Mouse (Mus musculus) liver, adult 2 months (tissue): ENCODE measurements at regions not wholly inside any gene's neighbourhood (a gene's known extent, or its start where the extent isn't known, plus 50 kb on each side); places are given as distances from the start of the nearest gene placed in this dataset.

Experiments
- CTCF ChIP-seq: fragments of 200-500 bp; IDR thresholded peaks from 2 replicates; pipeline ENCODE4 v1.5.1; 2011; ENCODE audit warnings: low read depth, low read length, control low read depth
- POLR2A ChIP-seq: fragments of 200-500 bp; IDR thresholded peaks from 2 replicates; pipeline ENCODE4 v1.6.1; 2011; ENCODE audit warnings: low read length, control low read depth; ENCODE audit not compliant: insufficient read depth; ENCODE audit errors: extremely low read depth

DNA sequence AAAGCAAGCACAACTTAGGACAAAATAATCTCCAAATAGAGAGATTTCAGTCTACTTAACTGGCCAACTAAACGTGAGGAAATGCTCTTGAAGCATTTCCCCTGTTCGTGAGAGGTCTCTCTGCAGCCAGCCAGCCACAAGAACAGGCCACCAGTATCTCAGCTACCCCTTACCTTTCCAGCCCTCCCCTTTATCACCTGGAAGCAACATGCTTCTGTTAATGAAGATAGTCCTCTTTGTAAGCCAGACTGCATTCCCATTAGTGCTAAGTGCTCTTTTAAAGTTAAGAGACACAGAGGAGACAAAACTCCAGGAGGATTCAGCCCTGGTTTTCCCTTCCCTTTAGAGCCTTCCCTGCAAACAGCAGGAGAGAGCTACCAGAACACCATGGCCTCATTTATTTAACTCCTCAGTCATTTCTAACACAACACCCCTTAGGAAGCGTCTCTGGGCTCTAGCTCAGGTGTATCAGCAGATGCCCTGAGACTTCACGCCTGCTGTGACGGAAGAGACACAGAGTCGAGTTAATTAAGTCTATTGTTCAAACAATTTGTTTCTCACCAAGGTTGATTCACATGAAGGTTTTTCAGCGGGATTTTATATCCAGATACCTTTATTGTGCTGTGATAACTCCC is 157.8 kb upstream of the Nabp1 start:
- TF ChIP-seq CTCF (no peak), POLR2A (no peak)
